In genomic region chr10:77339871-77340341, GRCm38 (mm10) we compare ENCODE assay signal across 8 mouse cellular contexts.
DNase-seq lines count a peak whose midpoint lies in the region; ATAC-seq lines count a peak whose summit lies in the region.

No protein-coding gene starts in this region.

- no peak overlapping the region for H3K9ac ChIP-seq in lung, embryonic 15.5 days
- peak overlapping the region; percentile 51 for H3K9ac ChIP-seq in hindbrain, embryonic 12.5 days

- peaks cover 21% of the 10 kb centered on the region; the same call in 1 of the 2 replicates for H3K4me1 ChIP-seq in lung, embryonic 15.5 days
- H3K4me1 ChIP-seq in hindbrain, embryonic 12.5 days, result peaks cover 16% of the 10 kb centered on the region
- H3K4me1 ChIP-seq in midbrain, embryonic 10.5 days, result peaks cover 29% of the 10 kb centered on the region

- WGBS in lung, embryonic 15.5 days, result 14% methylated on average over 18 of the region's 18 CpGs
- WGBS in hindbrain, embryonic 12.5 days, result 6% methylated on average over 18 of the region's 18 CpGs
- WGBS in midbrain, embryonic 10.5 days, result 18% methylated on average over 18 of the region's 18 CpGs

- H3K27ac ChIP-seq in lung, embryonic 15.5 days, result no peak overlapping the region
- H3K27ac ChIP-seq in hindbrain, embryonic 12.5 days, result no peak overlapping the region
- peak overlapping the region; percentile 74 for H3K27ac ChIP-seq in midbrain, embryonic 10.5 days (replicated peaks)

- peak; percentile 14 for DNase-seq in adrenal gland, adult 2 months
- no peak for DNase-seq in adrenal gland, adult 18-20 months (ENCODE audit: low spot score in 2 of 2)
- no peak for DNase-seq in lung, postnatal 4 days
- DNase-seq in midbrain, embryonic 10.5 days (ENCODE audit: low spot score), result peak; percentile 61
- no peak for DNase-seq in spleen, postnatal 14 days (ENCODE audit: low spot score in 2 of 2)
- DNase-seq in adipocyte (ENCODE audit: low spot score), result no peak

- H3K4me3 ChIP-seq in lung, embryonic 15.5 days, result peak overlapping the region; percentile 23
- peak overlapping the region; percentile 40 for H3K4me3 ChIP-seq in hindbrain, embryonic 12.5 days
- peak overlapping the region; percentile 57 for H3K4me3 ChIP-seq in midbrain, embryonic 10.5 days

- no peaks in the 10 kb centered on the region for H3K27me3 ChIP-seq in lung, embryonic 15.5 days
- H3K27me3 ChIP-seq in hindbrain, embryonic 12.5 days, result no peaks in the 10 kb centered on the region
- H3K27me3 ChIP-seq in midbrain, embryonic 10.5 days (ENCODE audit: low read depth, poor library complexity, severe bottlenecking), result no peaks in the 10 kb centered on the region

- peak overlapping the region; percentile 50 for H3K4me2 ChIP-seq in lung, embryonic 15.5 days
- H3K4me2 ChIP-seq in hindbrain, embryonic 12.5 days (replicated peaks), result peak overlapping the region; percentile 76

- H3K36me3 ChIP-seq in lung, embryonic 15.5 days, result no peaks in the 10 kb centered on the region
- H3K36me3 ChIP-seq in hindbrain, embryonic 12.5 days, result no peaks in the 10 kb centered on the region
- no peaks in the 10 kb centered on the region for H3K36me3 ChIP-seq in midbrain, embryonic 10.5 days

- no peak for ATAC-seq in lung, embryonic 15.5 days (ENCODE audit: borderline replicate concordance, extremely low read depth, low FRiP score, low TSS enrichment)
- peak; percentile 43; the same call in 1 of the 2 replicates for ATAC-seq in hindbrain, embryonic 12.5 days (ENCODE audit: low FRiP score)

- no peaks in the 10 kb centered on the region for H3K9me3 ChIP-seq in lung, embryonic 15.5 days
- H3K9me3 ChIP-seq in hindbrain, embryonic 12.5 days (replicated peaks), result no peaks in the 10 kb centered on the region
- H3K9me3 ChIP-seq in midbrain, embryonic 10.5 days (replicated peaks), result no peaks in the 10 kb centered on the region

Comparison
In these comparisons a context has a peak if more than half of its experiments do, and no peak if none do; other contexts are left out.
1. DNase-seq: peak in adrenal gland, adult 2 months (single experiment) and midbrain, embryonic 10.5 days (single experiment); none in adrenal gland, adult 18-20 months (0 of 2), lung, postnatal 4 days (0 of 2), spleen, postnatal 14 days (0 of 2) and adipocyte (single experiment).
2. Peak in every context shown above with its lines, with median percentiles within 50 percentile points of each other: H3K4me3 ChIP-seq.